Mouse (Mus musculus): Measurements from ENCODE around the gene Dst. TPM values are rescaled to one million over a fixed set of nuclear protein-coding genes. Genes with fewer than 3 reads are reported as not detected.

Dst gene
- polyA plus RNA-seq, 1 experiment = 197 TPM

DNA sequence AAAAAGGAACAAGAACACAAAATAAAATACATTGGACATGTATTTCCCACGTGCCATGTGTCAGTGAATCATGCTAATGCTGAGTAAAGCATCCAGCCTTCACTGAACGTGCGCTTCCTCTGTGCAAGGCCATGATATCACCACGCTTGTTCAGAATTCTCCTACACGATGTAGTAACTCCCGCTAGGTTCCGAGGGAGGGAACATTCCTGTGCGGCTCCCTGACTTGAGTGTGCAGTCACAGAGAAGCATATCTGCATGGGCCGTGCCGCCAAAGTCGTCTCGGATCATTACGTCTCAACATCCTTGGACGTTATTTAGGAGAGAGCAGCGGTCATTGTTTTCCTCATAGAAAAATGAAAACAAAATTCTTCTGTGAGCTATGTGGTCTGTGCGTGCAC, 224.8 kb downstream of the Dst start:
- WGBS = 92% methylated on average over 16 of the region's 16 CpGs
- H3K4me1 ChIP-seq (ENCODE audit: control insufficient read depth, insufficient read depth, low read length) = peaks cover 3% of the 10 kb centered on the region; the same call in 1 of the 2 replicates
- no peak overlapping the region for H3K27ac ChIP-seq (ENCODE audit: insufficient read depth, low read depth, low read length)
- no peak for TF ChIP-seq POLR2A (IDR thresholded peaks at IDR 0.05; ENCODE audit: insufficient read depth, low read depth, low read length)
- no peak overlapping the region for H3K4me3 ChIP-seq (ENCODE audit: insufficient read depth, low read depth, low read length)

DNA sequence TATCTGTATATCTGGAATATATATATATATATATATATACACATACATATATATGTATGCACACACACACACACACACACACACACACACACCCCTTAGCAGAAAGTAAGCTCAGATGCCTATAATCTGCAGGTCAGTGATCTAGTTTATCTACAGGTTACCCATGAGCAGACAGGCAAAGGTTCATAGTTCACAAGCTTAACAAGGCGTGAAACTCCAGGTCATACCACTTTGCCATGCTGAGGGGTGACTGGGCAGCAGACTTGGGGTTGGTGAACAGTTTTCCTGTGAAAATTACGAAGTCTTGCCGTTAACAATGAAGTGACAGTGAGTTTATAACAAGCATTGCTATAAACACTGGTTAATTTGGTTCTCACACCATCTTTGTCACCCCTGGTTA, 227.5 kb downstream of the Dst start:
- peaks cover 8% of the 10 kb centered on the region for H3K4me1 ChIP-seq (ENCODE audit: control insufficient read depth, insufficient read depth, low read length)
- no peak overlapping the region for H3K27ac ChIP-seq (ENCODE audit: insufficient read depth, low read depth, low read length)
- TF ChIP-seq CTCF (IDR thresholded peaks at IDR 0.05; ENCODE audit: insufficient read depth, low read depth, low read length) = no peak
- TF ChIP-seq POLR2A (IDR thresholded peaks at IDR 0.05; ENCODE audit: insufficient read depth, low read depth, low read length) = no peak
- H3K4me3 ChIP-seq (ENCODE audit: insufficient read depth, low read depth, low read length) = no peak overlapping the region
- WGBS = 95% methylated on average over 3 of the region's 3 CpGs

DNA sequence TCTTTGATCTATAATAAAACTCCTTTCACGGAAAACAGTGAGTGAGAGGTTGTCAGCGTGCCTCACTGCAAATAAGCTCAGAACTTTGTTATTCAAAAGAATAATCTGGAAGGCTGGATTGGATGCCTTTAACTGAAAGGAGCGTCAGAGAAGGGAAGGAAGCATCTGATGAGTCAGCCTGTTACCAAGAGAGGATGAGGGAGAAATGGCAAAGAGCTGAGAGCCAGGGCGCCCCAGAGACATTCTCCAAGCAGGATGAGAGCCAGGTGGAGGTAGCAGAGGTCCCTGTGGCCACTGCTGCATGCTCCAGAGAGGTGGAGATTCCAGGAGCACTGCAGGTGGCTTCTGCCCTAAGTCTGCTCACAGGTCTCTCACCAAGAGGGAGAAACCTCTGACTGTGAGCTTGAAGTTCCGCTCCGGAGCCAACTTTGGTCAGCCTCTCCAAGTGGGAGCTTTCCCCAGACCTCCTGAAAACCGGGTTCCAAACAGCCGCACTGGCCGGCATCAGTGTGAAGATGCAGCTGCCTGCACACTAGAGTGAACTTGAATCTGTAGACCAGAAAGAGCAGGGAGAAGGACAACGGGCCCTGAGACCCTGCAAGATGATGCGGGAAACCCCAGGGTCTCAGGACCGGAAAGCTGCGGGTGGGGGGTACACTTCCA, 231.3 kb downstream of the Dst start:
- Histone ChIP-seq H3K4me1 (ENCODE audit: control insufficient read depth, insufficient read depth, low read length) (peaks cover 6% of the 10 kb centered on the region), H3K4me3 (ENCODE audit: insufficient read depth, low read depth, low read length) (no peak overlapping the region), H3K27ac (ENCODE audit: insufficient read depth, low read depth, low read length) (no peak overlapping the region)
- TF ChIP-seq CTCF (IDR thresholded peaks at IDR 0.05; ENCODE audit: insufficient read depth, low read depth, low read length) (no peak), POLR2A (IDR thresholded peaks at IDR 0.05; ENCODE audit: insufficient read depth, low read depth, low read length) (no peak)
- 69% methylated on average over 13 of the region's 13 CpGs for WGBS

DNA sequence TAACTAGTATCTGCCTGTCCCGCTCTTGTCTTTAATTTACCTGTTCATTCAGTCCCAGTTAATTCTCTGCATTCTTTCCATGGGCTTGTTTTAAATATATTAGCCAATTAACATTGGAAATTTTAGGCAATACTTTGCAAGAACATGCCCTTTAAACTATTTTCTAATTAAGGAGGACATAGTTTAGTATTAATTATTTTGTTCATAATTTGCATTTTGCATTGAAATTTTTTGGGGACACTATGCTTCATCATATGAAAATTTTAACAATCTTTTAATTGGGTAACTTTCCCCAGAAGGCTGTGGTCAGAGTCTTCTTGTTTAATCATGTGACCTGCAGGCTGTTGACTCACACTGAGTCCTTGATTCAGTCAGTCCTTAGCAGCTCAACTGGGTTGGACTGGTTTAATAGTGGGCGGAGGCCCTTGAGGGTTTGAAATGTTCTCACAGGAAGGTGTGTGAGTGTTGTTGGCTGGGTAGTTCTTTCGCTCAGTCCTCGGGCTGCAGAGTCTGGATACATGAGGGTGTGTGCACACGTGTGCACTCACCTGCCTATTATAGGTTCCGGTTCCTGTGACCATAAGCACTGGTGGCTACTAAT, 231.9 kb downstream of the Dst start:
- Histone ChIP-seq H3K4me3 (ENCODE audit: insufficient read depth, low read depth, low read length) (no peak overlapping the region), H3K4me1 (ENCODE audit: control insufficient read depth, insufficient read depth, low read length) (peaks cover 6% of the 10 kb centered on the region), H3K27ac (ENCODE audit: insufficient read depth, low read depth, low read length) (no peak overlapping the region)
- TF ChIP-seq POLR2A (IDR thresholded peaks at IDR 0.05; ENCODE audit: insufficient read depth, low read depth, low read length) = no peak
- TF ChIP-seq CTCF (IDR thresholded peaks at IDR 0.05; ENCODE audit: insufficient read depth, low read depth, low read length) = no peak
- 74% methylated on average over 6 of the region's 6 CpGs for WGBS

DNA sequence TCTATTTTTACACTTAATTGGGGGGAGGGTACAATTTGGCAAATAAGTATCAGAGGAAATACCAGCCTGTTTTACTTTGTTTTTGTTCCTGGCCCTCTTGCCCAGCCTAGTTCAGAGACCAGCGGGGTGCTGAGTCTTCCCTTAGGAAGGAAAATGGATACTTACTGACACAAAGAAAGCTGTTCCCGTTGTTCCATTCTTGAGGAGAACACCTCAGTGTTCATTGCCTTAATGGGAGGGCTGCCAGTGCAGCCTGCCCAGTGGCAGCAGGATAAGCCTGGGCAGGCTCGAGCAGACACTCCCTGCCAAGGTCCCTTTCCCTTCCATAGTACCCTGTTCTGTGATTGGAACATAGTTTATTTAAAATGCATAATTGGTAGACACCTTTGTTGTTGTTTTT, 232.7 kb downstream of the Dst start:
- no peak overlapping the region for H3K4me3 ChIP-seq (ENCODE audit: insufficient read depth, low read depth, low read length)
- TF ChIP-seq POLR2A (IDR thresholded peaks at IDR 0.05; ENCODE audit: insufficient read depth, low read depth, low read length) (no peak), CTCF (IDR thresholded peaks at IDR 0.05; ENCODE audit: insufficient read depth, low read depth, low read length) (no peak)
- no peak overlapping the region for H3K27ac ChIP-seq (ENCODE audit: insufficient read depth, low read depth, low read length)
- H3K4me1 ChIP-seq (ENCODE audit: control insufficient read depth, insufficient read depth, low read length) = peaks cover 6% of the 10 kb centered on the region
- WGBS = 52% methylated on average over 3 of the region's 3 CpGs

DNA sequence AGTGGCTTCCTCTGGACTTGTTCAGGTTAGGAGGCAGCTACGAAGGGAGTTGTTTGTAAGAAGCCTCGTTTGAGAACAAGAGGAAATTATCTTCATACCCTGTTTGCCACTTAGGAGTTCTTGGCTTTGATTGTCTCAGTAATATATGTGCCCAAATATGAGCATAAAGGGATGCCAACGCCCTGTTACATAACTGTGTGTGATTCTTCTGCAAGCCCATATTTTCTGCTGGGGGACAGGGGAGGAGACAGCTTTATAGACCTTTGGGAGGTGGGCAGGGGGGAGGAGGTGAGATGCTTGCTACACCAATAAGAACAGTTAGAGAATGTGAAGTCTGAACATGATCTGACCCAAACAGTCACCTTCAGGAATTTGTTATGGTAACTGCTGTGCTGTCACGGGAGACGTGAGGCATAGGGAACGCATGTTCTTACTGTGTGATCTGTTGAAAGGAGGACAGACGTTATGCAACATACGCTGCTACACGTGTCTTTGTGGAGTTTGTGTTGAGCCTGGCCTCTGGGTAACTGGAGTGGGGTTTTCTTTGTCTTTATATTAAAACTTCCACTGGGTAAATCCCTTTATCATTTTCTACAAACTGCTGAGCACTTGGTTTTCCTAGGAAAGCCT, 235.0 kb downstream of the Dst start:
- WGBS = 82% methylated on average over 9 of the region's 9 CpGs
- H3K27ac ChIP-seq (ENCODE audit: insufficient read depth, low read depth, low read length) = no peak overlapping the region
- no peak for TF ChIP-seq CTCF (IDR thresholded peaks at IDR 0.05; ENCODE audit: insufficient read depth, low read depth, low read length)
- no peak for TF ChIP-seq POLR2A (IDR thresholded peaks at IDR 0.05; ENCODE audit: insufficient read depth, low read depth, low read length)
- no peak overlapping the region for H3K4me3 ChIP-seq (ENCODE audit: insufficient read depth, low read depth, low read length)
- peaks cover 6% of the 10 kb centered on the region for H3K4me1 ChIP-seq (ENCODE audit: control insufficient read depth, insufficient read depth, low read length)

DNA sequence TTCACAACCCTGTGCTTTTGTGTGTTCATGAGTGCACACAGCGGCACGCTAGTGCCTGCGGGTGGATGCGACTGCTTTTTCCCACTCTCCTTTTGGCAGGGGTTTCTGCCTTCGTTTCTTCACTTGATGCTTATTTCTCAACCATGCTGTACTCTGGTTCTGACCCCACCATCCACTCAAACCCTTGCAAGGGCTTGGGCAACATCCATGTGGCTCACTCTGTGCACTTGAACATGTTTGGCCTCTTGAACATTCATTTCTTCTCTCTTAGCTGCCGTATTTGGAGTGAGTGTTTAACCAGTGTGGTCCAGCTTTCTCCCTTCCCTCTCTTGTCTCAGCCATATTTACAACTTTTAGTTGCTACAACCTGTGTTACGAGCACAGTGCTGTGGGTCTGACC, 236.8 kb downstream of the Dst start:
- TF ChIP-seq POLR2A (IDR thresholded peaks at IDR 0.05; ENCODE audit: insufficient read depth, low read depth, low read length) (no peak), CTCF (IDR thresholded peaks at IDR 0.05; ENCODE audit: insufficient read depth, low read depth, low read length) (no peak)
- Histone ChIP-seq H3K4me3 (ENCODE audit: insufficient read depth, low read depth, low read length) (no peak overlapping the region), H3K27ac (ENCODE audit: insufficient read depth, low read depth, low read length) (no peak overlapping the region), H3K4me1 (ENCODE audit: control insufficient read depth, insufficient read depth, low read length) (no peaks in the 10 kb centered on the region; the same call in 1 of the 2 replicates)
- WGBS = 90% methylated on average over 7 of the region's 7 CpGs

DNA sequence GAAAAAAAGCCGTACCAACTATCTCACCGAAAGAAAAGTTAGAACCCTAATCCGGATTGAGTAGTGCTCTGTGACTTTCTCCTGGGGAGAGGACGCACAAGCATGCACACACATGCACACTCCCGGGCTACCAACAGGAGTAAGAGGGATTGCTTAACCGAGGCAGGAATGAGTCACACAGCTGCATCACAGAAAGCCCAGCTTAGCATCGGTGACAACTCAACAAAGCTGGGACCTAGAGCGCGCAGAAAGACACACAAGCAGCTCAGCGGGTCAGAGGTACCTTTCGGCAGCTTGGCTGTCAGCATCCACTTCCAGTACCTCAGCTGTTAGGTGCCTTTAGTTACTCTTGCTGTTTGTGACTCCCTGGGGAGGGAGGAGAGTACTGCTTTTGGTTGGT, 240.0 kb downstream of the Dst start:
- TF ChIP-seq POLR2A (IDR thresholded peaks at IDR 0.05; ENCODE audit: insufficient read depth, low read depth, low read length) (no peak), CTCF (IDR thresholded peaks at IDR 0.05; ENCODE audit: insufficient read depth, low read depth, low read length) (no peak)
- 87% methylated on average over 11 of the region's 11 CpGs for WGBS
- H3K27ac ChIP-seq (ENCODE audit: insufficient read depth, low read depth, low read length) = no peak overlapping the region
- H3K4me3 ChIP-seq (ENCODE audit: insufficient read depth, low read depth, low read length) = no peak overlapping the region
- no peaks in the 10 kb centered on the region; the same call in 1 of the 2 replicates for H3K4me1 ChIP-seq (ENCODE audit: control insufficient read depth, insufficient read depth, low read length)

DNA sequence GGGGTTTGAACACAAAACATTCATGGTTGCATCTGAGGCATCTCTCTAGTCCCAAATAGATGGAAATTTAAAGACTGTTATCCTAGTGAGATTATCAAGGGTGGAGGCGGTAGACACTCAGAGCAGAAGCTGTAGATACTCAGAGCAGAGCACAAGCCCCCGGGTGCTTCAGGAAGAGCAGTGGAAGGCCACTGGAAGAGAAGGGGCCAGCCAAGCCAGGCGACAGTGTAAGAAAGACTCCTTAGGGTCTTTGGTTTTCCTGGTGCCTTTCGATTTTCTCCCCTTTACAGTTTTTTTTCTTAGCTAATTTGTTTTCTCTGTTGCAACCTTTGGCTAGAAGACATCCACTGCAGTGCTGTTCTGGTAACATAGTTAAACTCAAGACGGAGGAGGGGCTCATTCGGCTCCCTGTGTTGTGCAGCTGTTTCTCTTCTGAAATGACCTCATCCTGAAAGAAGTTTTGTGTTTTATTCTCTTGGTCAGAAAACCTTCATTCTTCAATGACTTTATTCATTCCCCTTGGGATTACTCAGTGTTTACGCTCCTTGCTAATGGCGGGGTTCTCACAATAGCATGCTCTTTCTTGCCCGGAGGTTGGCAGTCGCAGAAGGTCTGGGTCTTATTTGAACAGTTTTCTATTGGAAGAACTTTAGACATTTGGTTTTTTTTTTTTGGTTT, 242.5 kb downstream of the Dst start:
- no peak overlapping the region for H3K27ac ChIP-seq (ENCODE audit: insufficient read depth, low read depth, low read length)
- WGBS = 26% methylated on average over 10 of the region's 10 CpGs
- TF ChIP-seq CTCF (IDR thresholded peaks at IDR 0.05; ENCODE audit: insufficient read depth, low read depth, low read length) (no peak), POLR2A (IDR thresholded peaks at IDR 0.05; ENCODE audit: insufficient read depth, low read depth, low read length) (no peak)

More for the DNA sequence above, 242.5 kb downstream of the Dst start:
- Histone ChIP-seq H3K4me1 (ENCODE audit: control insufficient read depth, insufficient read depth, low read length) (no peaks in the 10 kb centered on the region; the same call in 1 of the 2 replicates), H3K4me3 (ENCODE audit: insufficient read depth, low read depth, low read length) (no peak overlapping the region)
